Mouse (Mus musculus): ENCODE measurements around the gene Zfp68.
"Not testable (repeated sequence)": the region's sequence is repeated elsewhere in the genome, so short reads cannot be mapped to it uniquely, and the experiment has no call there.

Gene Zfp68

DNA sequence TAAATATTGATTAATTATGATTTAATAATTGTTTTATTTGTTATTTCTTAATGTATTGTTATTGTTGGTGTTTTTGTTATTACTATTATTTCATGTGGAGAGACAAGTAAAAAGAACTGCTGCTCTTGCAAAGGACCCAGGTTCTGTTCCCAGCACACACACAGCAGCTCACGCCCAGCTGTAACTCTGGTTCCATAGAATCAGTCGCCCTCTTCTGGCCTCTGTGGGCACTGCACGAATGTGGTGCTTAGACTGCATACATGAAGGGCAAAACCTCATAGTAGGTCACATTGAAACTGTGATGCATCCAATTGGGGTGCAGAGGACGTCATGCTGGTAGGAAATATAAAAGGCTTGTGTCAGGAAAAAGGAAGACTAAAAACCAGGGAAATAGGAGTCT lies 47.9 kb downstream of the Zfp68 start:
- Histone ChIP-seq H3K36me3 (ENCODE audit: control insufficient read depth, insufficient read depth, low read length, poor library complexity, severe bottlenecking) (no peaks in the 10 kb centered on the region), H3K27me3 (ENCODE audit: control insufficient read depth, insufficient read depth, low read length, poor library complexity, severe bottlenecking) (no peaks in the 10 kb centered on the region)
- DNase-seq (ENCODE audit: low read depth, low spot score), result peak; percentile 54

DNA sequence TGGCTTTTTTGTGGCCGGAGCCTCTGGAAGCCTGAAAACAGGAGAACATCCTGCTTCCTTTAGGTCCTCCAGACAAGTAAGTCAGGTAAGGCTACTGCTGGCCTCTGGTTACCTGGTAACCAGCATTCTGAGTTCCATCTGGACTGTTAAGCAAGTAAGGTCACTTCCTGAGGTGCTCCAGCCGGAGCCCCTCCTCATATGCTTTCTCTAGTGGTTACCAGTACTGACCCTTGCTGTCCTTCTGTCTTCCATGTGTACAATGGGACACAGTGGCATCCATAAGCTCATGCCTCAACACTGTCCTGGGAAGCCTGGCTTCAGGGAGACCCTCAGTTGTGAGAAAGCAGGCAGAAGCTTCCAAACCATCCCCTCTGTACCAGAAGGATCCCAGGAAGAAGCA lies 54.9 kb downstream of the Zfp68 start, which contains the start of gene 1700123K08Rik:
TSS of gene 1700123K08Rik (minus strand) at position 101 of the 400 bp plus-strand sequence.
- not testable (repeated sequence) for H3K36me3 ChIP-seq (ENCODE audit: control insufficient read depth, insufficient read depth, low read length, poor library complexity, severe bottlenecking); DNase-seq (ENCODE audit: low read depth, low spot score); H3K27me3 ChIP-seq (ENCODE audit: control insufficient read depth, insufficient read depth, low read length, poor library complexity, severe bottlenecking)
